Mouse (Mus musculus) layer of hippocampus, adult 2 months (tissue): Measurements from ENCODE around the gene Zfyve19. TPM values are rescaled to one million over a fixed set of nuclear protein-coding genes. Genes with fewer than 3 reads are reported as not detected.
A peak's percentile ranks its signal among the peaks of the same experiment; 100 is the strongest.

Source experiments
- DNase-seq, 2 experiments: peaks; one replicate each; pipeline ENCODE4 v3.0.0; 2022; ENCODE audit warnings: low spot score in 2 of 2
- H3K27ac ChIP-seq: fragments of 200-600 bp; 2 replicates; pipeline ENCODE4 v1.8.1; 2022
- H3K4me3 ChIP-seq: fragments of 200-600 bp; 2 replicates; pipeline ENCODE4 v1.8.1; 2022; ENCODE audit warnings: mild to moderate bottlenecking
- CTCF ChIP-seq: fragments of 200-600 bp; conservative IDR thresholded peaks from 2 replicates; pipeline ENCODE4 v1.8.1; 2022; ENCODE audit warnings: antibody characterized with exemption, mild to moderate bottlenecking, moderate library complexity
- total RNA-seq, 2 experiments: library from RNA; stranded (reverse); gene quantifications; 2 replicates each; pipeline ENCODE4 v1.2.3; 2021

Zfyve19 gene
- total RNA-seq, 2 experiments from 2014 or later, result 34.1 to 36.2 TPM

DNA sequence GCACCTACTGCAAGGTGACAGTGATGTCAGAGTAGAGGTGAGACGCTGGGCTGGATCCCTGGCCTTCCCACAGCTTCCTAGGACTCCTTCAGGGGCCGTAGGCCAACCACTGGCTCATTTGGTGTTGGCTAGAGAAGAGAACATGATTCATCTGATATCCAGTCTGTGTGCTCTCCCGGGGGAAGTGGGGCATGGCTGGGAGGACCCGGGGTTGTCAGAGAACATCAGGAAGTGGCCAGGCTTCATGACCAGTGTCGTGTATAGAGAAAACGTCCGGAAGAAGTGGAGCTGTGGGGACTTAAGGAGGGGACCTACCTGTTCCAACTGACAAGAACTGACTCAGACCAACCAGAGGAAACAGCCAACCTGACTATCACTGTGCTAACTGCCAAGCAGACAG, 36.8 kb downstream of the Zfyve19 start:
- Histone ChIP-seq H3K27ac (no peak overlapping the region), H3K4me3 (no peak overlapping the region)
- TF ChIP-seq CTCF, result no peak
- no peak for DNase-seq

DNA sequence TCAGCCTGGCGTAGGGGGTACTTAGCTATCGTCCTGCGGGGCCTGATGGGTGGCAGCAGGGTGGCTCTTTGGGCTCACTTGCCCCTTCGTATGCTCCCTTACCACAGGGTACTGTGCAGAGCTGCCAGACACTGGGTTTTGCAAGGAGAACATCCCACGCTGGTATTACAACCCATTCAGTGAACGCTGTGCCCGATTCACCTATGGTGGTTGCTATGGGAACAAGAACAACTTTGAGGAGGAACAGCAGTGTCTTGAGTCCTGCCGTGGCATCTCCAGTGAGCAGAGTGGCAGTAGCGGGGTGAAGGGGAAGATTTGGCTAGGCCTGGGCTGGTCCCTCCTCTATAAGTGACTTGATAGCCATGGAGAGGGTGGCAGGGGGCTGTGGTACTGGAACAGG, 39.5 kb downstream of the Zfyve19 start:
- no peak for TF ChIP-seq CTCF
- no peak for DNase-seq

DNA sequence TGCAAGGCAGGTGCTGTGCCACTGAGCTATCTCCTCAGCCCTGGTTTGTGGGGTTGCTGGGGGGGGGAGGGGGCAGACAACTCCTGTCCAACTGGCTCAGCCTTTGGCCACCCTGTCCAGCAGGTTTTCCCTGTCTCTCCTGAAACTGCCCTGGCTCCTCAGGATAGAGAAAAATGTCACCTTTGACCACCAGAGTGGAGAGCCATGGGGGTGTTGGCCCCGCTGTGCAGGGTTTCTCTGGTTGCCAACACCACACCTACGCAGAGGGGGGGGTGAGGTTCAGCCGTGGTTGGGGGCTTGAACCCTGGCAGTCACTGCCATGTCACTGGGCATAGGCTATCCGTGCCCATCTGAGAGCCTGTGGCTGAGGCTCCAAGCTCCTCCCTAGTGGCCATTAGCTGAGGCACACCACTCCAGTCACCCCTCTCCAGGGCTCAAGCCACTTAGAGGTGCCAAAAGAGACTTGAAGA, 41.2 kb downstream of the Zfyve19 start:
- no peak overlapping the region for H3K27ac ChIP-seq
- no peak for TF ChIP-seq CTCF
- no peak overlapping the region for H3K4me3 ChIP-seq
- DNase-seq, result no peak

More for the DNA sequence above, 39.5 kb downstream of the Zfyve19 start:
- Histone ChIP-seq H3K4me3 (no peak overlapping the region), H3K27ac (no peak overlapping the region)

DNA sequence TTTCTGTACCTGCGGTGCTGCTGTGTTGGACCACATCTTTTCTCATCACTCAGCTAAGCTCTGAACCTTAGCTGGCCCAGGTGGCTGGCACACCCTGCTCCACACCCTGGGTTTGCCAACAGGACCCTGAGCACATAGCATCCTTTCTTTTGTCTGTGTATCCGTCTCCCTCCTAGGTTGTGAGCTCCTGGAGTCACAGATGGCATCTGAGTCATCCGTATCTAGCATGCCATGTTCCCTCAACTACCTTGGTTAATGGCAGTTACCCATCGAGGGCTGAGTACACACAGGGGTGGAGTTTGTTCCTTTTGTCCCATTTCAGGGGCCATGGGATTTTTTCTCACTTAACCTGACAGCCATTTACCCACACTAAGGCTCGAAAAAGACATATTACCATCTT, 42.0 kb downstream of the Zfyve19 start:
- TF ChIP-seq CTCF, result no peak
- no peak overlapping the region for H3K27ac ChIP-seq
- no peak overlapping the region for H3K4me3 ChIP-seq
- DNase-seq, result no peak

DNA sequence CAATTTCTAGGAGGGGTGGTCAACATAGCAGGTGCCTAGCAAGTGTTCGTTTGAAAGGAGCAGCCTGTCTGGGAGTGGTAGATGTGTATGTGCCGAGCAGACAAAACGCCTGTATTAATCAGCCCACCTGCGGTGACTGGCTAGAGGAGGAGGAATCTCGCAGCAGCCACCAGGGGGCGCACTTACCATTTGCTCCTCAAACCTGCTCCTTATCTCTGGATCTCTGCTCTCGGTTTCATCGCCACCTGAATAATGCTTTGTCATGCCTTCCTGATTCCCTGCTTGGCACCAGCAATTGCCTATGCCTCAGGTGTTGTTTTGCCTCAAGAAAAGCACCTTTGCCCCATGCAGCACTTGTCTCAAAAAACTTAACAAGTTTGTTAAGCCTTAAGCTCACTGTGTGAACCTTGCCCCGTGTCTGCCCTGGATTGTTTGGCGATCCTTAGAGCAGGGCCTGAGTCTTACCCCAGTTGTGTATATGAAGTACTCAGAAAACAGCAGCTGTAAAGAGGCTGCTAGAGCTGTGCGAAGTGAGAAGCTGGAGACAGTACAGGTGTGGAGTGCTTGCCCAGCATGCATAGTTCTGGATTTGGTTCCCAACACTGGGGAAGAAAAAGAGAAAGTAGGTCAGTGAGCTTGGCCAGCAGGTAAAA, 42.5 kb downstream of the Zfyve19 start:
- no peak overlapping the region for H3K4me3 ChIP-seq
- peak; percentile 59 to 89 for DNase-seq
- H3K27ac ChIP-seq, result no peak overlapping the region
- peak; percentile 97 for TF ChIP-seq CTCF

DNA sequence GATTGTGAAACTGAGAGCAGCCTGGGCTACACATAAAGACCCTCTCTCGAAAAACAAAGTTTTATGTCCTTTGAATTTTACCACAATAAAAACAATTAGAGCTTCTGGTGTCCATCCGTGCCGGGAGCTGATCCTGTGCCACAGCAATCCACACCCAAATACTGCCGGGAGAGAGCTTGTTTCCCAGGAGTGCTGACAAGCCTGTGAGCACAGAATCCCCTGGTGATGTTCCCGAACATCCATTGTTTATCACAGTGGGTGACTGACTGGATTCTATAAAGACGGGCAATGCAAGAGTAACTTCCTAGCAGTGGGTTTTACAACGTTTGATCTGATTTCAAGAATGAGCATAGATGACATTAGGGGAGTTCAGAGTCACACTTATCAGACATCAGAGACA, 46.6 kb downstream of the Zfyve19 start:
- H3K4me3 ChIP-seq, result no peak overlapping the region
- no peak for TF ChIP-seq CTCF
- no peak for DNase-seq
- no peak overlapping the region for H3K27ac ChIP-seq

DNA sequence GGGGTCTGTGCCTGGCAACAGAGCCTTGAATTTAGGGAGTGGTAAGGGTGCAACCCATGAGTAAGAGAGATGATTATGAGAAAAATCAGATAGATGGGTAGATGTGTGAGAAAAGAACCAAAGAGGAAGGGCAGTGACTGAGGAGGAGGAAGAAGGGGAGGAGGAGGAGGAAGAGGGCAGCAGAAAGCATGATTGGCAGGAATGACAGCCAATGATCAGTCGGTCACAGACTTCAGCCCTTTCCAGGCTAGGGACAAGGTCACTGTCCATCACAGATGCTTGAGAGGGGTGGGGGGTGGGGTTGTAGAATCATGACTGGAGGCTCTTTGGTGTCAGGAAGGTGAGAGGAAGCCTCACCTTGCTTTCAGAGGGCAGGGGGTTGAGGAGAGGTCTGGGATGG, 52.1 kb downstream of the Zfyve19 start:
- TF ChIP-seq CTCF, result no peak
- Histone ChIP-seq H3K4me3 (no peak overlapping the region), H3K27ac (no peak overlapping the region)
- DNase-seq, result no peak

DNA sequence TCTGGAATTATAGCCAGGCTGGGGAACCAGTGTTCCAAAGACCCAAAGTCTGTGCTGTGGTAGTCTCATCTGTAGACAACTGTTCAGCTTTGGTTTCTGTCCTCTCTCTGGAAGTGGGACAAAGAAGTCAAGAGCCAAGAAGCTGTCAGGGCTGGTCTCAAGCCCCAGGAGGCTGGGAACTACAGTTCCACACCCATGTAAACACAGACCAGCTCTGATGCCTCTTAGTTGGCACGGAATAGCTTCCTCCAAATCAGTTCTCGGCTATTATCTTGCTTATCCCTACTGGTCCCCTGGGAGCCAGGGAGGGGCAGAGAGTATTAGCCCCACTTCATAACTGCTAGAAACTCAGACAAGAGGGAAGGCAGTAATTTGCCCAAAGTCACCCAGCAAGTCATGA, 52.9 kb downstream of the Zfyve19 start:
- DNase-seq, result no peak
- Histone ChIP-seq H3K27ac (no peak overlapping the region), H3K4me3 (no peak overlapping the region)
- no peak for TF ChIP-seq CTCF

- TF ChIP-seq CTCF, result no peak
- no peak for DNase-seq
- Histone ChIP-seq H3K27ac (no peak overlapping the region), H3K4me3 (no peak overlapping the region)
Measured at GRCm38 (mm10) chr2:119262978-119263377, 54.6 kb downstream of the Zfyve19 start.

DNA sequence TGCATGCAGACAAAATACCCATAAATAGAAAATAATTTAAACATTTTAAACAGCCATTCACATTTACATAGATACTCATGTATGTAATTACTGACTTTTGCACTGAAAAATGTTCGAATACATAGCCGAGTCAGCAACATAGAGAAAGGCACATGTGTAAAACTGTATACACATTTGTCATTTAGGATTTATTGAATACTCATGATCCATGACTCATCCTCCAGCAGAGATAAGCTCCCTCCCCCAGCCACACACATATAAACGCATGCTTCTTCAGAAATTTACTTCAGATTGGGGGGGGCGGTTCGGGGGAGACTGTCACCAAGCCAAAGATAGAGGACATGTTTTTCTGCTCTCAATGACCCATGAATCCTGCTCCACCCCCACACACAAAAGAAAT, 55.4 kb downstream of the Zfyve19 start:
- DNase-seq, result no peak
- no peak overlapping the region for H3K27ac ChIP-seq
- no peak for TF ChIP-seq CTCF
- no peak overlapping the region for H3K4me3 ChIP-seq

Other genes starting within 250 kb of the Zfyve19 start
- 10 to 100 TPM; 53.2 to 53.6 TPM for gene Ccdc32, start 179.2 kb upstream of the Zfyve19 start, total RNA-seq
- gene Rpusd2, start 173.8 kb upstream of the Zfyve19 start, total RNA-seq, result 1 to 10 TPM; 8.0 to 8.1 TPM
- under 1 TPM; 0.20 to 0.27 TPM for gene Knl1, start 161.5 kb upstream of the Zfyve19 start, total RNA-seq
- 1 to 10 TPM in 1 of 2 experiments, under 1 TPM in 1; 0.61 to 1.6 TPM for gene Rad51, start 95.8 kb upstream of the Zfyve19 start, total RNA-seq
- 10 to 100 TPM; 55.7 to 55.8 TPM for gene Rmdn3, start 51.6 kb upstream of the Zfyve19 start, total RNA-seq
- not detected for gene Gchfr, start 40.8 kb upstream of the Zfyve19 start, total RNA-seq
- gene Gm14137, start 34.1 kb upstream of the Zfyve19 start, total RNA-seq, result not detected
- 10 to 100 TPM; 16.5 to 17.6 TPM for gene Dnajc17, start 178 bp downstream of the Zfyve19 start, total RNA-seq
- gene Ppp1r14d, start 21.3 kb downstream of the Zfyve19 start, total RNA-seq, result not detected
- gene Spint1, start 28.7 kb downstream of the Zfyve19 start, total RNA-seq, result 1 to 10 TPM; 2.1 to 2.5 TPM
- gene Rhov, start 62.7 kb downstream of the Zfyve19 start, total RNA-seq, result 1 to 10 TPM; 5.9 to 7.1 TPM
- 10 to 100 TPM; 39.9 to 43.2 TPM for gene Vps18, start 80.1 kb downstream of the Zfyve19 start, total RNA-seq
- gene Dll4, start 117.2 kb downstream of the Zfyve19 start, total RNA-seq, result 1 to 10 TPM; 2.4 to 2.9 TPM
- 1 to 10 TPM; 6.5 to 8.9 TPM for gene Chac1, start 142.6 kb downstream of the Zfyve19 start, total RNA-seq